Mouse (Mus musculus) gastrocnemius, adult 18-20 months (tissue): ENCODE data around the gene B3galt6. TPM values are rescaled to one million over a fixed set of nuclear protein-coding genes. Genes with fewer than 3 reads are reported as not detected.

Experiments used
- DNase-seq: peaks from one replicate; pipeline ENCODE4 v3.0.0; 2021; ENCODE audit warnings: low spot score
- total RNA-seq, 2 experiments: library from RNA; stranded (reverse); gene quantifications; 2 replicates each; pipeline ENCODE4 v1.2.3; 2021

B3galt6 gene
- total RNA-seq, 2 experiments from 2014 or later: 1.3 TPM

- peak; percentile 8 for DNase-seq
These were observed 580 bp downstream of the B3galt6 start for GRCm38 (mm10) chr4:155991908-155992230.

DNA sequence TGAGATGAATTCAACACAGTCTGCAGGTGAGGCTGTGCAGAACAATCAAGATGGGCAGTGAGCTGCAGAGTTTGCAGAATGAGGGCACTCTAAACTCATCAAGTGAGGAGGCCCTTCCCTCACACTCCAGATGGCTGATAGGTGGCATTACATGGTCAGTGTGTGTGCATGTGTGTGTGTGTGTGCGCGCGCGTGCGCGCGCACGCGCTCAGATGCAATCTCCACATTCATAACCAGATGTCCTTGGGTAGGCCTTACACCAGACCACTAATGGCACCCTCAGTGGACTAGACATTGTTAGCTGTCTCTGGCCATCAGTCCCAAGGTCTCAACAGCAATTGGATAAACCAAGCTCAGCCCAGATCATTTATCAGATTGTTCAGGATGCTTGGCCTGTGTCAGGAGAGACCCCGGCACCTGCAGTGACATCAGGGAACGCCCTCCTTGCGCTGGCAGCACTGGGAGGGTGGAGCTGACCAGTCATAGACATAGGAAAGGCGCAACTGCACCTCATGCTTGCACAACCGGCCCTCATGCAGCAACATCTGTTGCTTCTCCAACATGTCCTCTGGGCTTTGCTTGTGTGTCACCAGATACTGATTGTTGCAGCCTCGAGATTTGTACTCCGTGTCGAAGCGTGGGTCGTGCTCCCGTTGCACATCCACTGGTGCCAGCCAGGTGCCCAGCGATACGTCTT is 1.1 kb downstream of the B3galt6 start:
- DNase-seq: no peak

DNA sequence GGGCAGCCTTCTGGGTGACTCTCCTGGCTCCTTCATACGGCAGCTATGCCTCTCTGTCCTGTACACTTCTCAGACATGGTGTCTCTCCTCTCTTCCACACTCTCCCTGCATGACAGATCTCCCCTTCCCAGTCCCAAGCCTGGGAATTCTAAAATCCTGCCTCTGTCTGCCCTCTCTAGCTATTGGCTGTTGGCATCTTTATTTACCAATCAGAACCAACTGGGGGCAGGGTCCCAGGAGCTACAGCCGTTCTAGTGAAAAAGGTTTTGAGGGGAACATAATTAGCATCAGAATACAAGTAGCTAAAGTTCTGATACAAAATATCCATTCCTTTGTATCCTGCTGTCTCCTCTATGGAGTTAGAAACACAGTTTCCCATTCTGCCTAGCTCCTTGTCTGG is 8.7 kb downstream of the B3galt6 start:
- no peak for DNase-seq

- DNase-seq: no peak
These were observed 10.9 kb downstream of the B3galt6 start for GRCm38 (mm10) chr4:155981436-155982082.

DNA sequence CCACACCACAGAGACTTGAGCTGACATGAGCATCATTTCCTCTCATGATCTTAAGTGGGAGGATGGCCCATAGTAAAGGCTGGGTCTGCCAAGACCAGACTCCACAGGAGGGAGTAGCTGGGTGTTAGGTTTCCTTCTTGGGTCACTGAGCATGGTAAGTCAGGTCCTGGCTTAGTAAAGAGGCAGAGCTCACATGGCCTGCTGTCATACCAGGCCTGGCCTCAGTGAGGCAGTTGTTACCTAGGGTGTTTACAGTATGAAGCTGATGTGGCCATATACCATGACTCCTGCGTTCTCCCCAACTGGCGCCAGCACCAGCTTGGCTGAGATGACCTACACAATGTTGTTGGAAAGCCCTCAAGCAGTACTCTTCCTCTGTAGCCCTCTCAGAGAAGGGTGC is 19.2 kb downstream of the B3galt6 start:
- DNase-seq: no peak

DNA sequence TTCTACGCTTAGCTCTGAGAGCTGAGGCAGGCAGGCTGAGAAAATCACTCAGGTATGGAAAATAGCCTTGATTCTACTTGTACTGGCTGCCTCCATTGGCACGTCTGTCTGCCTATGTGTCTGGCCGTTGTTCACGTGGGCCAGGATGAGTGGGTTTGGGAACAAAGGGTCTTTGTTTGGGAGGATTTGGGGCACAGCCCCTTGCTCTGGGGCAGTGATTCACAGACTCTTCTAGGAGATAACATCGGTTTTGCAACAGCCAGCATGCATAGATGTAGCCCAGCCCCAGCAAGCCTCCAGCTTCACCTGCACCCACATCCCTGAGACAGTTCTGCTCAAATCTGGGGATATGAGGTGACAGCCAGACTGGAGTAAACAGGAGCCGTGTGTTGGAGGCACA is 19.8 kb downstream of the B3galt6 start:
- no peak for DNase-seq

DNA sequence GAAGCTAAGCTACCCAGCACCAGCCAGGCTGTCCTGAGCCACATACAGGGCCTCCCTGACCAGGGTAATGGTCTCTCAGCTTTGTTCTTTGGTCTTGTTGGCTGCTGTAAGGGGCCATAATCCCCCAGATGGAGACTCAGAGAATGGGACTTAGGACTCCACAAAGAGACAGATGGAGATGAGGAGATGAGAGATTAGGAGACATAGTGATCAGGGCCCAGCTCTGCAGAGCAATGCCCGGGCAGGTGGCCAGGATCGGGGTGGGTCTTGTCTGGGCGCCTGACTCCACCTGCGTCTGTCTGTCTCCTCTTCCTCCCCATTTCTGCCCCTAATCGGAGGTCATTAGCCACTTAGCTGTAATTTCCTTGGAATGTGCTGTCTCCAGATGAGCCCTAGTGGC is 22.2 kb downstream of the B3galt6 start:
- DNase-seq: no peak

DNA sequence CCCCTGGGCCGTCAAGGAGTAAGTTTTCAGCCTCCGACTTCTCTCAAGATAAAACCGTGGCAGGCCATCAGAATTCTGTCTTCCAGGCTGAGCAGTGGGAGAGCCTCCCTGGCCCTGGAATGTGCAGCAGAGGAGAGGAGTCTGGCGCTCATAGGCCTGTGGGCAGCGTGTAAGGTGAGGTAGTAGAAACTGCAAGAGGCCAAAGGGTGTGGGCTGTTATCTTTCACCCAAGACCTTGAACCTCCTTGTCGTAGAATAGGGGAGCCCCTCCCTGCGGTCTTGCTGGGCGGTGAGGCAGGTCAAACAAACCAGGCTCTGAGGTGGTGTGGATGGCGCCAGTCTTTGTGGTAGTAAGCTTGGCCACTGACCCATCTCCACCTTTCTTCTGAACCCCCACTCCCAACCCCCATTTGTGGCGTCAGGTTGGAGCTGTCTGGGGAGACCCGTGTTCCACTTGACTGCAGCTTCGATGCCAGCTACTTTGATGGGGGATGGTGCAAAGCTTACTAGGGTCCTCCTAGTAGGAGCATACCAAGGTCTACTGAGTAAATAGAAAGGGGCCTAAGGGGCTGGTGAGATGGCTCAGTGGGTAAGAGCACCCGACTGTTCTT is 23.3 kb downstream of the B3galt6 start:
- no peak for DNase-seq

GRCm38 (mm10) chr4:155964396-155964795 is 28.1 kb downstream of the B3galt6 start:
- DNase-seq: no peak

DNA sequence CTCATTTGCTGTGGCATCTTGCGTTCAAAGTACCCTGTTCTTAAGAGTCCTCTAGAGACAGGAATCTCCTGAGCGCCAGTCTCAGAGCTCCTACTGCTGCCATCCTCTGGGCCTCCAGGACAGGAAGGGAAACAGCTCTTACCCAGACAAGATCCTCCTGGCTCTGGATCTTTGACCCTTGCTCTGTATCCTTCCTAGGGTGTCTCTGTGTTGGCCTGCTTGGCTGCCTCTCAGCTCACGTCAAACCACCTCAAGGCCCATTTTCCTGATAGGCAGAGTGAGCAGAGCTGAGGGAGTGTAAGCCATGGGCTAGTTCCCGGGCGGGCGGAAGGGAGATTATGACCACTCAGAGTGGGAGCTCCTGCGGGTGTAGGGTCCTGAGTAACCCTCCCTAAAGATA is 29.3 kb downstream of the B3galt6 start:
- no peak for DNase-seq

GRCm38 (mm10) chr4:155962167-155962971 is 30.1 kb downstream of the B3galt6 start, which contains the start of gene C1qtnf12:
C1qtnf12 (plus strand) TSS chr4:155962318.
- peak; percentile 37 for DNase-seq

DNA sequence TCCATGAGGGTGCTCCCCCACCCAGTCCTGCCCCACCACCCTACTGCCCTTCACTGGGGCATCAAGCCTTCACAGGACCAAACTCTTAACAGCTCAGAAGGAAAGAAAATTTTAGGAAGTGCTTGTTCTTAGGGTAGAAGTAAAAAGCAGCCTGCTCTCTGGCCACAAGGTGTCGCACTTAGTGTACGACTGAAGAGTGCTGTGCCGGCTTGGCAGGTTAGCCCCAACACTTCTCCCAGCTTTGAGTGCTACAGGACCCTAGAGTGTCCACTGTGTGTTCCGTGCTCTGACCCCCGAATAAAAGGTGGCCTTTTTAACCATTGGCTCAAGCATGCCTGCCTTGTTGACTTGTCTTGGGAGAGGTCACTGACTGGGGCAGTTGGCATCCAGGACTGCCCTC is 33.2 kb downstream of the B3galt6 start:
- DNase-seq: peak; percentile 74

DNA sequence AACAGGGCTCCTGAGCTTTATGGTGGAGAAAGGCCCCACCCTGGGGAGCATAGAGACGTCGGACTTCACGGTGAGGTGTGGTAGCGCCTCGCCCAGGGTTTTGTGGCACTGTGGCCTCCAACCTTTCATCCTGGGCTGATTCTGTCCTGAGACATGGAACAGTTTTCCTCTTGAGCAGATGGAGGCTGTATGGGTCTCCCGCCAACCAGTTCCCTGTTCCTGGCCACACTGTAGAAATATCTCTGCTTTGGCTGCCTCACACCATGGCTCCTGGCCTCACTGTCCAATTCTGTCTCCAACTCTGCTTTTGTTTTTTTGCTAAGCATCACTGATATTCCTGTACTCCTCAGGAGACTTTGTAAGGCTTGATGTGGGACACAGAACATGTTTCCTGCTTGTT is 37.0 kb downstream of the B3galt6 start:
- no peak for DNase-seq

GRCm38 (mm10) chr4:155947094-155947493 is 45.4 kb downstream of the B3galt6 start:
- DNase-seq: no peak

DNA sequence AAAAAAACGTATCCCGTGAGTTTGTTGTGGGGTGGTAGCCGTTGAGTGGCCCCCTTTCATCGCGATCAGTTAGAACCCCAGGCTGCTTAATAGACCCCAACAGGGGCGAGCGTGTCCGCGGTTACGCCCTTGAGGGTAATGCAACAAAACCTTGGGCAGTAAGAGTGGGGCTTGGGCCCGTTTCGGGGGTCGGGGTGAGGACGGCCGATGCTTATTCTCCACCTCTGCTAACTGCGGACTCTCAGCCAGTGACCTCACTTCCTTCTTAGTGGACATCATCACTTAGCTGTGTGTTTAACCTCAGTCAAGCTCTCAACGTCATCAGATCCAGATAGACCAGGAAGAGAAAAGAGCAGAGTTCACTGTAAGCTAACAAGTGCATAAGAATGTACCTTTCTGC is 48.2 kb downstream of the B3galt6 start:
- DNase-seq: no peak

GRCm38 (mm10) chr4:155943534-155944249 is 48.8 kb downstream of the B3galt6 start, which contains the start of gene Ube2j2:
Ube2j2 (plus strand) TSS chr4:155943831.
- DNase-seq: peak; percentile 97

DNA sequence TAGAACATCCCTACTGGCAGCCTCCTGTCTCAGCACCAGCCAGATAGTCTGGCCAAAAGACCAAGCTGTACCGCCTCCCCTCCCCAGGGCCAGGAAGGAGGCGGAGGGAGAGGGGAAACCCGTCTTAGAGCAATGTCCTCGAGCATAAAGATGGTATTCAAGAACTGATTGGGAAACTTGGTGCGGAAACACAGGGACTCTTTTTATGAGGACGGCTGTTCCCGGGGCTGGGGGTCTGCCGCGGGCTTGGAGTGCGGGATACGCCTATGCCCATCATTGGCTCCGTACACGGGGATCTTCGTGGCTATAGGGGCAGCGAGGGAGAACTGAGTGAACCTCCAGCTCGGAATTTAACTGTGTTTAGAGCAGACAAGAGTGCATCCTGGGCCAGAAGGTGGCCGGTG is 49.4 kb downstream of the B3galt6 start:
- DNase-seq: peak; percentile 52
